Mouse (Mus musculus): ENCODE data around the gene Efna4.

- no peak for TF ChIP-seq EP300 (IDR thresholded peaks at IDR 0.05; ENCODE audit: low read depth)
- TF ChIP-seq CTCF (IDR thresholded peaks at IDR 0.05; ENCODE audit: low read depth), result no peak
Observed at GRCm38 (mm10) chr3:89295685-89296230, 42.1 kb downstream of the Efna4 start.

Measured in liver, embryonic 14.5 days (tissue).